Mouse (Mus musculus): ENCODE measurements around the gene Olfr477. TPM values are rescaled to one million over a fixed set of nuclear protein-coding genes. Genes with fewer than 3 reads are reported as not detected.
"Not testable (repeated sequence)": the region's sequence is repeated elsewhere in the genome, so short reads cannot be mapped to it uniquely, and the experiment has no call there.

Gene Olfr477
- not detected in 2 replicates for polyA plus RNA-seq (2014; fragmentation: Nextera tagmentation; extraction: Ambion mirVana)

GRCm38 (mm10) chr7:107986393-107986792 lies at the start of gene Olfr477:
Olfr477 (plus strand) TSS chr7:107986693.
- no peak for DNase-seq (ENCODE audit: low spot score)
- 92% methylated on average over 2 of the region's 2 CpGs for WGBS
- no peak for ATAC-seq (ENCODE audit: insufficient number of reproducible peaks, low FRiP score, low TSS enrichment, low read depth)

GRCm38 (mm10) chr7:107952539-107952938 lies 34.0 kb upstream of the Olfr477 start:
- H3K27ac ChIP-seq (replicated peaks; ENCODE audit: low read depth, low read length); DNase-seq (ENCODE audit: low spot score); H3K9ac ChIP-seq (ENCODE audit: low read length); H3K27me3 ChIP-seq (ENCODE audit: control insufficient read depth, insufficient read depth, low read length); ATAC-seq (ENCODE audit: insufficient number of reproducible peaks, low FRiP score, low TSS enrichment, low read depth); H3K36me3 ChIP-seq (ENCODE audit: control insufficient read depth, insufficient read depth, low read length); H3K4me3 ChIP-seq (ENCODE audit: low read depth, low read length); H3K4me2 ChIP-seq (ENCODE audit: low read depth, severe bottlenecking); H3K9me3 ChIP-seq (ENCODE audit: control insufficient read depth, low read length); H3K4me1 ChIP-seq (ENCODE audit: control insufficient read depth, insufficient read depth, low read length): not testable (repeated sequence)
- 99% methylated on average over 12 of the region's 12 CpGs for WGBS

More at GRCm38 (mm10) chr7:107986393-107986792, at the start of gene Olfr477:
- no peaks in the 10 kb centered on the region for H3K9me3 ChIP-seq (ENCODE audit: control insufficient read depth, low read length)
- H3K27ac ChIP-seq (replicated peaks; ENCODE audit: low read depth, low read length): no peak within 1 kb of the TSS
- no peaks in the 10 kb centered on the region for H3K4me1 ChIP-seq (ENCODE audit: control insufficient read depth, insufficient read depth, low read length)
- no peaks in the 10 kb centered on the region for H3K36me3 ChIP-seq (ENCODE audit: control insufficient read depth, insufficient read depth, low read length)
- H3K4me2 ChIP-seq (ENCODE audit: low read depth, severe bottlenecking): no peak within 1 kb of the TSS
- no peak within 1 kb of the TSS for H3K9ac ChIP-seq (ENCODE audit: low read length)
- no peak within 1 kb of the TSS for H3K4me3 ChIP-seq (ENCODE audit: low read depth, low read length)
- H3K27me3 ChIP-seq (ENCODE audit: control insufficient read depth, insufficient read depth, low read length): no peaks in the 10 kb centered on the region

- ATAC-seq (ENCODE audit: insufficient number of reproducible peaks, low FRiP score, low TSS enrichment, low read depth): no peak
- 76% methylated on average over 1 of the region's 1 CpGs for WGBS
- H3K4me3 ChIP-seq (ENCODE audit: low read depth, low read length): no peak within 1 kb of the TSS
- no peaks in the 10 kb centered on the region for H3K4me1 ChIP-seq (ENCODE audit: control insufficient read depth, insufficient read depth, low read length)
- DNase-seq (ENCODE audit: low spot score): no peak
- H3K9me3 ChIP-seq (ENCODE audit: control insufficient read depth, low read length): no peaks in the 10 kb centered on the region
- H3K4me2 ChIP-seq (ENCODE audit: low read depth, severe bottlenecking): no peak within 1 kb of the TSS
- no peaks in the 10 kb centered on the region for H3K27me3 ChIP-seq (ENCODE audit: control insufficient read depth, insufficient read depth, low read length)
- H3K36me3 ChIP-seq (ENCODE audit: control insufficient read depth, insufficient read depth, low read length): no peaks in the 10 kb centered on the region
- no peak within 1 kb of the TSS for H3K27ac ChIP-seq (replicated peaks; ENCODE audit: low read depth, low read length)
- H3K9ac ChIP-seq (ENCODE audit: low read length): no peak within 1 kb of the TSS
These were observed 32.1 kb upstream of the Olfr477 start, which contains the start of gene Olfr474 for GRCm38 (mm10) chr7:107954343-107954742. Olfr474 (plus strand) TSS chr7:107954643.

- 64% methylated on average over 1 of the region's 1 CpGs for WGBS
- Histone ChIP-seq H3K9ac (ENCODE audit: low read length) (no peak within 1 kb of the TSS), H3K27ac (replicated peaks; ENCODE audit: low read depth, low read length) (no peak within 1 kb of the TSS), H3K4me3 (ENCODE audit: low read depth, low read length) (no peak within 1 kb of the TSS), H3K9me3 (ENCODE audit: control insufficient read depth, low read length) (no peaks in the 10 kb centered on the region), H3K4me2 (ENCODE audit: low read depth, severe bottlenecking) (no peak within 1 kb of the TSS), H3K36me3 (ENCODE audit: control insufficient read depth, insufficient read depth, low read length) (no peaks in the 10 kb centered on the region), H3K4me1 (ENCODE audit: control insufficient read depth, insufficient read depth, low read length) (no peaks in the 10 kb centered on the region), H3K27me3 (ENCODE audit: control insufficient read depth, insufficient read depth, low read length) (no peaks in the 10 kb centered on the region)
- no peak for ATAC-seq (ENCODE audit: insufficient number of reproducible peaks, low FRiP score, low TSS enrichment, low read depth)
- DNase-seq (ENCODE audit: low spot score): no peak
These were observed 22.0 kb upstream of the Olfr477 start, which contains the start of gene Olfr476 for GRCm38 (mm10) chr7:107964503-107964902. Olfr476 (plus strand) TSS chr7:107964803.

- H3K9me3 ChIP-seq (ENCODE audit: control insufficient read depth, low read length); H3K27me3 ChIP-seq (ENCODE audit: control insufficient read depth, insufficient read depth, low read length); DNase-seq (ENCODE audit: low spot score); H3K4me1 ChIP-seq (ENCODE audit: control insufficient read depth, insufficient read depth, low read length); H3K4me3 ChIP-seq (ENCODE audit: low read depth, low read length); H3K27ac ChIP-seq (replicated peaks; ENCODE audit: low read depth, low read length); H3K9ac ChIP-seq (ENCODE audit: low read length); H3K4me2 ChIP-seq (ENCODE audit: low read depth, severe bottlenecking); ATAC-seq (ENCODE audit: insufficient number of reproducible peaks, low FRiP score, low TSS enrichment, low read depth); H3K36me3 ChIP-seq (ENCODE audit: control insufficient read depth, insufficient read depth, low read length): not testable (repeated sequence)
These were observed 27.8 kb downstream of the Olfr477 start for GRCm38 (mm10) chr7:108014256-108014655.

GRCm38 (mm10) chr7:108033889-108034288 lies 47.4 kb downstream of the Olfr477 start, which contains the start of gene Olfr478:
Olfr478 (minus strand) TSS chr7:108033989.
- no peak within 1 kb of the TSS for H3K27ac ChIP-seq (replicated peaks; ENCODE audit: low read depth, low read length)
- H3K9ac ChIP-seq (ENCODE audit: low read length): no peak within 1 kb of the TSS
- H3K4me2 ChIP-seq (ENCODE audit: low read depth, severe bottlenecking): no peak within 1 kb of the TSS
- H3K4me1 ChIP-seq (ENCODE audit: control insufficient read depth, insufficient read depth, low read length): no peaks in the 10 kb centered on the region
- ATAC-seq (ENCODE audit: insufficient number of reproducible peaks, low FRiP score, low TSS enrichment, low read depth): no peak
- H3K27me3 ChIP-seq (ENCODE audit: control insufficient read depth, insufficient read depth, low read length): no peaks in the 10 kb centered on the region
- H3K9me3 ChIP-seq (ENCODE audit: control insufficient read depth, low read length): no peaks in the 10 kb centered on the region
- WGBS: 85% methylated on average over 3 of the region's 3 CpGs
- no peak within 1 kb of the TSS for H3K4me3 ChIP-seq (ENCODE audit: low read depth, low read length)
- DNase-seq (ENCODE audit: low spot score): no peak
- H3K36me3 ChIP-seq (ENCODE audit: control insufficient read depth, insufficient read depth, low read length): no peaks in the 10 kb centered on the region

Other genes starting within 250 kb of the Olfr477 start
- gene Cyb5r2, start 228.7 kb upstream of the Olfr477 start, polyA plus RNA-seq (2014; fragmentation: Nextera tagmentation; extraction: Ambion mirVana): 0.47 and 0.92 TPM in 2 replicates
- gene Ovch2, start 185.5 kb upstream of the Olfr477 start, polyA plus RNA-seq (2014; fragmentation: Nextera tagmentation; extraction: Ambion mirVana): not detected in 2 replicates
- gene Olfr467, start 174.4 kb upstream of the Olfr477 start, polyA plus RNA-seq (2014; fragmentation: Nextera tagmentation; extraction: Ambion mirVana): not detected in 2 replicates
- not detected in 2 replicates for gene Olfr469, start 161.2 kb upstream of the Olfr477 start, polyA plus RNA-seq (2014; fragmentation: Nextera tagmentation; extraction: Ambion mirVana)
- gene Olfr470, start 139.2 kb upstream of the Olfr477 start, polyA plus RNA-seq (2014; fragmentation: Nextera tagmentation; extraction: Ambion mirVana): not detected in 2 replicates
- gene Olfr472, start 88.8 kb upstream of the Olfr477 start, polyA plus RNA-seq (2014; fragmentation: Nextera tagmentation; extraction: Ambion mirVana): not detected in 2 replicates
- not detected in 2 replicates for gene Olfr473, start 56.2 kb upstream of the Olfr477 start, polyA plus RNA-seq (2014; fragmentation: Nextera tagmentation; extraction: Ambion mirVana)
- gene Olfr474, start 32.0 kb upstream of the Olfr477 start, polyA plus RNA-seq (2014; fragmentation: Nextera tagmentation; extraction: Ambion mirVana): not detected in 2 replicates
- not detected in 2 replicates for gene Olfr476, start 21.9 kb upstream of the Olfr477 start, polyA plus RNA-seq (2014; fragmentation: Nextera tagmentation; extraction: Ambion mirVana)
- not detected in 2 replicates for gene Olfr478, start 47.3 kb downstream of the Olfr477 start, polyA plus RNA-seq (2014; fragmentation: Nextera tagmentation; extraction: Ambion mirVana)
- gene Olfr479, start 64.0 kb downstream of the Olfr477 start, polyA plus RNA-seq (2014; fragmentation: Nextera tagmentation; extraction: Ambion mirVana): not detected in 2 replicates
- not detected in 2 replicates for gene Olfr480, start 80.7 kb downstream of the Olfr477 start, polyA plus RNA-seq (2014; fragmentation: Nextera tagmentation; extraction: Ambion mirVana)
- not detected in 2 replicates for gene Olfr481, start 93.2 kb downstream of the Olfr477 start, polyA plus RNA-seq (2014; fragmentation: Nextera tagmentation; extraction: Ambion mirVana)
- gene Olfr482, start 110.9 kb downstream of the Olfr477 start, polyA plus RNA-seq (2014; fragmentation: Nextera tagmentation; extraction: Ambion mirVana): 0.07 TPM in 1 of 2 replicates, not detected in the other
- gene Olfr483, start 114.2 kb downstream of the Olfr477 start, polyA plus RNA-seq (2014; fragmentation: Nextera tagmentation; extraction: Ambion mirVana): not detected in 2 replicates
- not detected in 2 replicates for gene Olfr484, start 140.8 kb downstream of the Olfr477 start, polyA plus RNA-seq (2014; fragmentation: Nextera tagmentation; extraction: Ambion mirVana)
- gene Olfr485, start 173.2 kb downstream of the Olfr477 start, polyA plus RNA-seq (2014; fragmentation: Nextera tagmentation; extraction: Ambion mirVana): not detected in 2 replicates
- gene Olfr486, start 186.0 kb downstream of the Olfr477 start, polyA plus RNA-seq (2014; fragmentation: Nextera tagmentation; extraction: Ambion mirVana): not detected in 2 replicates
- gene Olfr487, start 227.9 kb downstream of the Olfr477 start, polyA plus RNA-seq (2014; fragmentation: Nextera tagmentation; extraction: Ambion mirVana): not detected in 2 replicates

Measured in limb, embryonic 11.5 days (tissue).